Mouse (Mus musculus): ENCODE measurements around the gene Polr2e. TPM values are rescaled to one million over a fixed set of nuclear protein-coding genes. Genes with fewer than 3 reads are reported as not detected.

Gene Polr2e
- 70.6 and 106 TPM in 2 replicates for total RNA-seq (2014; rRNA removed; ENCODE audit: low replicate concordance)
- 120 and 123 TPM in 2 replicates for polyA plus RNA-seq (2015; fragmentation: Nextera tagmentation; extraction: Ambion mirVana)

DNA sequence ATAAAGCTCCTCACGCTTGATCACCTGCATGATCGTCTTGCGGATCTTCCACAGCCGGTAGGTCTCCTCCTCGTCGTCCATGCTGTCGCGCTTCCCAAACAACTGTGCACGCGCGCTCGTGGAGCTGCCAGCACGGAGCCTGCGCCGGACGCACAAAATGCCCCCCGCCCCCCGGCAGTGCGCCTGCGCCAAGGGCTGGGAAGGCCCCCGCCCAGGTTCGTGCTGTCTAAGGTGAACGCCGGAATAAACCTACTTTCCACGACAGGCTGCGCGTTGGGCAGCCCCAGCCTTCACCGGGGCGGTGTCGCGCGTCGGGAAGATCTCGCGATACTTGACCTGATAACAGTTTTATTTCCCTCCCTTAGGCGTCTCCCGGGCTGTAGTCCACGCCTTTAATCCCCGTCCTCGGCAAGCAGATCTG lies at the start of gene Polr2e:
Gene Polr2e (minus strand): TSS at position 237 of the 421 bp plus-strand sequence.
- Histone ChIP-seq H3K27ac (ENCODE audit: low read depth) (peak within 1 kb of the TSS; percentile 66), H3K4me2 (ENCODE audit: low read depth, low read length) (peak within 1 kb of the TSS; percentile 88), H3K9ac (replicated peaks; ENCODE audit: low read depth, low read length) (peak within 1 kb of the TSS; percentile 73), H3K27me3 (ENCODE audit: control insufficient read depth, insufficient read depth, low read length) (no peaks in the 10 kb centered on the region), H3K9me3 (replicated peaks; ENCODE audit: control insufficient read depth, low read length) (no peaks in the 10 kb centered on the region), H3K4me3 (ENCODE audit: low read depth, low read length) (peak within 1 kb of the TSS; percentile 81), H3K36me3 (replicated peaks; ENCODE audit: control insufficient read depth, insufficient read depth, low read length) (peaks cover 29% of the 10 kb centered on the region), H3K4me1 (ENCODE audit: control insufficient read depth, insufficient read depth) (peaks cover 9% of the 10 kb centered on the region; the same call in 1 of the 2 replicates)
- DNase-seq (ENCODE audit: low spot score) = peak; percentile 97
- WGBS = under 1% methylated on average over 40 of the region's 40 CpGs
- ATAC-seq (ENCODE audit: insufficient read depth, low read depth) = peak; percentile 97
- TF ChIP-seq CTCF (IDR thresholded peaks at IDR 0.05; ENCODE audit: low read depth) (no peak), EP300 (IDR thresholded peaks at IDR 0.05; ENCODE audit: low read depth) (peak; percentile 99)

DNA sequence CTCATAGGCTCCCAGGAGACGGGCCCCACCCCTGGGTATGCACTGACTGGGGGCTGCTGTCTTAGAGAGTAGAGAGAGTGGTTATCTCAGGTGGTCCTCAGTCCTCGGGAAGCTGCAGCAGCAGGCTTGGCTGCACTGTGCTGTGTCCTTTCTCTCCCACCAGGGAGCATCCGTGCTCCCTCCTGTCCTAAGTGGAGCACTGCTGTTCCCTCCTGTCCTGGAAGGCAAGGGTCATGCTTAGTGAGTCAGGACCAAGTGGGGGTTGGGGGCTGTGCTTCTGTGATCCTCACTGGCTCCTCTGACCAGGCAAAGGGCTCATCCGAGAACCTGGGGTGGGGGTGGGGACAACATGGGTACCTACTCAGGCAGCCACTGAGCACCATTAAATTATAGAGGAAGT lies 49.6 kb upstream of the Polr2e start:
- WGBS = 42% methylated on average over 4 of the region's 4 CpGs
- no peak for DNase-seq (ENCODE audit: low spot score)
- H3K4me1 ChIP-seq (ENCODE audit: control insufficient read depth, insufficient read depth) = peaks cover 19% of the 10 kb centered on the region
- peak; percentile 25; the same call in 1 of the 2 replicates for TF ChIP-seq CTCF (IDR thresholded peaks at IDR 0.05; ENCODE audit: low read depth)
- TF ChIP-seq EP300 (IDR thresholded peaks at IDR 0.05; ENCODE audit: low read depth) = no peak
- H3K27me3 ChIP-seq (ENCODE audit: control insufficient read depth, insufficient read depth, low read length) = no peaks in the 10 kb centered on the region
- no peaks in the 10 kb centered on the region for H3K9me3 ChIP-seq (replicated peaks; ENCODE audit: control insufficient read depth, low read length)
- H3K9ac ChIP-seq (replicated peaks; ENCODE audit: low read depth, low read length) = 0 out of 2 replicates have a peak overlapping the region, but pooled peaks have one; percentile 33
- no peak overlapping the region for H3K4me2 ChIP-seq (ENCODE audit: low read depth, low read length)
- no peaks in the 10 kb centered on the region for H3K36me3 ChIP-seq (replicated peaks; ENCODE audit: control insufficient read depth, insufficient read depth, low read length)
- ATAC-seq (ENCODE audit: insufficient read depth, low read depth) = no peak
- no peak overlapping the region for H3K27ac ChIP-seq (ENCODE audit: low read depth)
- H3K4me3 ChIP-seq (ENCODE audit: low read depth, low read length) = no peak overlapping the region

- Histone ChIP-seq H3K27me3 (ENCODE audit: control insufficient read depth, insufficient read depth, low read length) (no peaks in the 10 kb centered on the region), H3K4me1 (ENCODE audit: control insufficient read depth, insufficient read depth) (peaks cover 17% of the 10 kb centered on the region), H3K9me3 (replicated peaks; ENCODE audit: control insufficient read depth, low read length) (no peaks in the 10 kb centered on the region), H3K27ac (ENCODE audit: low read depth) (no peak overlapping the region), H3K9ac (replicated peaks; ENCODE audit: low read depth, low read length) (no peak overlapping the region), H3K4me2 (ENCODE audit: low read depth, low read length) (no peak overlapping the region), H3K36me3 (replicated peaks; ENCODE audit: control insufficient read depth, insufficient read depth, low read length) (peaks cover 8% of the 10 kb centered on the region; the same call in 1 of the 2 replicates), H3K4me3 (ENCODE audit: low read depth, low read length) (no peak overlapping the region)
- DNase-seq (ENCODE audit: low spot score) = no peak
- TF ChIP-seq CTCF (IDR thresholded peaks at IDR 0.05; ENCODE audit: low read depth) (no peak), EP300 (IDR thresholded peaks at IDR 0.05; ENCODE audit: low read depth) (0 out of 2 replicates have a peak, but pooled peaks have one; percentile 8)
- ATAC-seq (ENCODE audit: insufficient read depth, low read depth) = no peak
- 73% methylated on average over 8 of the region's 8 CpGs for WGBS
Measured at GRCm38 (mm10) chr10:80087483-80087882, 47.9 kb upstream of the Polr2e start.

GRCm38 (mm10) chr10:80086847-80087246 lies 47.3 kb upstream of the Polr2e start:
- ATAC-seq (ENCODE audit: insufficient read depth, low read depth) = no peak

DNA sequence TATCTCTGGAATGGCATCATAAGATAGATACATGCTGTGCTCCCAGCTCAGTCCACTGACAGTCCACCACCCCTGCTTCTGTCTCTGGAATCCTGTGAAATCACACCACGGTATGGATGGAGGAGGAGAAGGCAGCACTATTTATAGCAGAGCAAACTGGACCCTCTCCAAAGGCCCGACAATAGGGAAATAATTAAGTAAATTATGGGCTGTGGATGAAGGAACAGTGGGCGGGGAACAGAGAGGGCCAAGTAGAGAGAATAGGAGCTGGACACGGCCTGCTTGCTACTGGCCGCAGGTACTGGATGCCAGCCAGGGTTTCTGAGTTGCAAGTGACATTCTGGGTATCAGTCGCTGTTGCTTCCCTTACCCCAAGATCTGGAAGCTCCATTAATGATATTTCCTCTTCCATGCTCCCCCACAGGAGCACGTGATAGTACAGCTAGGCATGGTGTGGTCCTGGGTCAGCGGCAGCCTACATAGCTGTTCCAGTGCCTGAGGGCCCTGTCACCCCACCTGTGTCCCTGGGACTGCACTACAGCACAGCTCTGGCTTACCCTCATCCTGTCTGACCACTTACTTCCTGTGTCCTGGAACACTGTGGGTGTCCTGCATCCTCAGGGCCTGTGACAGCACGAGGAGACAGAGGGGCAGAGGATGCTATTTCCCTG lies 45.4 kb upstream of the Polr2e start:
- H3K9ac ChIP-seq (replicated peaks; ENCODE audit: low read depth, low read length) = no peak overlapping the region
- peak; percentile 80 for DNase-seq (ENCODE audit: low spot score)
- peak; percentile 69 for ATAC-seq (ENCODE audit: insufficient read depth, low read depth)
- TF ChIP-seq EP300 (IDR thresholded peaks at IDR 0.05; ENCODE audit: low read depth) (no peak), CTCF (IDR thresholded peaks at IDR 0.05; ENCODE audit: low read depth) (no peak)
- peak overlapping the region; percentile 40 for H3K27ac ChIP-seq (ENCODE audit: low read depth)
- H3K4me1 ChIP-seq (ENCODE audit: control insufficient read depth, insufficient read depth) = peaks cover 17% of the 10 kb centered on the region
- no peaks in the 10 kb centered on the region for H3K9me3 ChIP-seq (replicated peaks; ENCODE audit: control insufficient read depth, low read length)
- whole genome bisulfite sequencing = 14% methylated on average over 9 of the region's 9 CpGs
- peaks cover 32% of the 10 kb centered on the region for H3K36me3 ChIP-seq (replicated peaks; ENCODE audit: control insufficient read depth, insufficient read depth, low read length)
- peak overlapping the region; percentile 28 for H3K4me2 ChIP-seq (ENCODE audit: low read depth, low read length)
- no peaks in the 10 kb centered on the region for H3K27me3 ChIP-seq (ENCODE audit: control insufficient read depth, insufficient read depth, low read length)
- no peak overlapping the region for H3K4me3 ChIP-seq (ENCODE audit: low read depth, low read length)

More at GRCm38 (mm10) chr10:80086847-80087246, 47.3 kb upstream of the Polr2e start:
- Histone ChIP-seq H3K9ac (replicated peaks; ENCODE audit: low read depth, low read length) (no peak overlapping the region), H3K27ac (ENCODE audit: low read depth) (peak overlapping the region; percentile 51; the same call in 1 of the 2 replicates), H3K4me1 (ENCODE audit: control insufficient read depth, insufficient read depth) (peaks cover 17% of the 10 kb centered on the region), H3K9me3 (replicated peaks; ENCODE audit: control insufficient read depth, low read length) (no peaks in the 10 kb centered on the region), H3K27me3 (ENCODE audit: control insufficient read depth, insufficient read depth, low read length) (no peaks in the 10 kb centered on the region), H3K4me3 (ENCODE audit: low read depth, low read length) (no peak overlapping the region), H3K4me2 (ENCODE audit: low read depth, low read length) (no peak overlapping the region), H3K36me3 (replicated peaks; ENCODE audit: control insufficient read depth, insufficient read depth, low read length) (peaks cover 14% of the 10 kb centered on the region)
- TF ChIP-seq CTCF (IDR thresholded peaks at IDR 0.05; ENCODE audit: low read depth) = no peak
- no peak for TF ChIP-seq EP300 (IDR thresholded peaks at IDR 0.05; ENCODE audit: low read depth)
- DNase-seq (ENCODE audit: low spot score) = no peak
- WGBS = 64% methylated on average over 3 of the region's 3 CpGs

Data from heart, postnatal 0 days (tissue).